Mouse (Mus musculus): ENCODE results near the gene Maged1. TPM values are rescaled to one million over a fixed set of nuclear protein-coding genes. Genes with fewer than 3 reads are reported as not detected.

Gene Maged1
- polyA plus RNA-seq (2015; fragmentation: Nextera tagmentation; extraction: Ambion mirVana), result 722 and 733 TPM in 2 replicates

DNA sequence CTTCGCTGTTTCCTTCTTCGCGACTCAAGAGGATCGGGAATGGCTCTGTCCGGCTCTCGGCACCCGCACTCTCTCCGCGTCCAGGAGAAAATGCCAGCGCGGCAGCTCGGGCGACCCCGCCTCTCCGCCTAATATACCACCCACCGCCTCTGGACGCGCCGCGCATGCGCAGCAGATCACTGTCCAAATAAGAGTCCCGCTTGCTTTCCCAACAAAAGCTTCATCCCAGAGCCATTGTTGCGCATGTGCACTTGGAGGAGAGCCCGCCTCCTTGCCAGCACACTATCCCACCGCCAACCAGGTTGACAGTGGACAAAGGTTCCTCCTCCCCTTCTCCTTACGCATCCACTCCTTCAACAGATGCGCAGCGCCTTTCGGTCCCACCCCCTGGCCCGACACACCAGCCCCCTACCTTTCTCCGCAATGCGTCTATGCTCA, at the start of gene Maged1:
Gene Maged1 (minus strand): TSS at position 226 of the 438 bp plus-strand sequence.
- Histone ChIP-seq H3K27ac (peak within 1 kb of the TSS; percentile 91), H3K4me2 (peak within 1 kb of the TSS; percentile 41), H3K27me3 (peaks cover 13% of the 10 kb centered on the region; the same call in 1 of the 2 replicates), H3K9ac (peak within 1 kb of the TSS; percentile 56), H3K4me3 (peak within 1 kb of the TSS; percentile 54), H3K9me3 (no peaks in the 10 kb centered on the region), H3K4me1 (peaks cover 13% of the 10 kb centered on the region), H3K36me3 (peaks cover 18% of the 10 kb centered on the region)
- ATAC-seq (ENCODE audit: insufficient number of reproducible peaks, low FRiP score, low TSS enrichment, low read depth), result peak; percentile 93
- WGBS, result 19% methylated on average over 32 of the region's 32 CpGs

GRCm38 (mm10) chrX:94580251-94580650, 38.3 kb upstream of the Maged1 start:
- no peak overlapping the region for H3K9ac ChIP-seq
- no peaks in the 10 kb centered on the region for H3K9me3 ChIP-seq
- no peak for ATAC-seq (ENCODE audit: insufficient number of reproducible peaks, low FRiP score, low TSS enrichment, low read depth)
- no peak overlapping the region for H3K4me3 ChIP-seq
- H3K4me2 ChIP-seq, result no peak overlapping the region
- H3K27ac ChIP-seq, result no peak overlapping the region
- peaks cover 2% of the 10 kb centered on the region; the same call in 1 of the 2 replicates for H3K27me3 ChIP-seq
- H3K36me3 ChIP-seq, result no peaks in the 10 kb centered on the region
- WGBS, result 86% methylated on average over 1 of the region's 1 CpGs
- no peaks in the 10 kb centered on the region for H3K4me1 ChIP-seq

DNA sequence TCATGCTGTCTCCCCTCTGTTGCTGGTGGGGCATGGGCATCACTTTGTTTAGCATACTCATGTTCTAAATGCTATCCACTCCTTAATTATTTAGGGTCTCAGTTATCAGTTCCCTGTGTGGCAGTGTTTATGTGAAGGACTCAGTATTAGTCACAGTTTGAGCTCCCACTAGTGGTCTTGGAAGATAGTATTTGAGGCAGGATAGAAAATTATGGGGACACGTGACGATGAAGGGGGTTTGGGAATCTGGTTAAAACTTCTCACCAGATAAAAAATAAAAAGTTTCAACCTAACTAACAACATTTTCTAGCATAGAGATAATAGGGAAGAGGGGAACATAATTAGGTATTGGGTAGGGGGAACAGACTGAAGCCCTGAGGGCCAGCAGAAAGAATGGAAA, 22.8 kb upstream of the Maged1 start:
- H3K9me3 ChIP-seq, result no peaks in the 10 kb centered on the region
- H3K27ac ChIP-seq, result no peak overlapping the region
- H3K9ac ChIP-seq, result no peak overlapping the region
- whole genome bisulfite sequencing, result 67% methylated on average over 2 of the region's 2 CpGs
- H3K4me1 ChIP-seq, result no peaks in the 10 kb centered on the region
- H3K36me3 ChIP-seq, result no peaks in the 10 kb centered on the region
- no peak overlapping the region for H3K4me3 ChIP-seq
- ATAC-seq (ENCODE audit: insufficient number of reproducible peaks, low FRiP score, low TSS enrichment, low read depth), result no peak
- no peaks in the 10 kb centered on the region for H3K27me3 ChIP-seq
- H3K4me2 ChIP-seq, result no peak overlapping the region

DNA sequence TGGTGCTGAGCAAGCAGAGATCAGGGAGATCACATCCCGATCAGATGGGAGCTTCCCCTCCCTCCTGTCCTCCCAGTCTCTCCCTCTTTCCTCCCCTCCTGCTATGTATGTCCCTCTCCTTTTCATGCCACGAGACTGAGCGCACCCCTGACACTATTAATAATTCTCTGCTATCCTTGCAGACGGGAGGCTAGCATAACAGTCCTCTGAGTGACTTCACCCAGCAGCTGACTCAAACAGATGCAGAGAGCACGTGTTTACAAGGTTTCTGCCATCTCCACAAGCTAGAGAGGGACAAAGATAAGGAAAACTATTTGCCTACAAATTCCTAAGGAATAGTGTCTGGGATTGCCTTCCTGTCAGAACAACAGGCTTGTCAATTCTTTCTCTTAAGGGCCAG, 20.4 kb upstream of the Maged1 start:
- Histone ChIP-seq H3K27me3 (no peaks in the 10 kb centered on the region), H3K4me1 (no peaks in the 10 kb centered on the region), H3K27ac (no peak overlapping the region), H3K4me3 (no peak overlapping the region), H3K9ac (no peak overlapping the region), H3K4me2 (no peak overlapping the region), H3K9me3 (no peaks in the 10 kb centered on the region), H3K36me3 (no peaks in the 10 kb centered on the region)
- no peak for ATAC-seq (ENCODE audit: insufficient number of reproducible peaks, low FRiP score, low TSS enrichment, low read depth)
- 35% methylated on average over 5 of the region's 5 CpGs for WGBS

GRCm38 (mm10) chrX:94548227-94548626, 6.3 kb upstream of the Maged1 start:
- no peak overlapping the region for H3K4me3 ChIP-seq
- no peaks in the 10 kb centered on the region for H3K36me3 ChIP-seq
- ATAC-seq (ENCODE audit: insufficient number of reproducible peaks, low FRiP score, low TSS enrichment, low read depth), result no peak
- 53% methylated on average over 3 of the region's 3 CpGs for WGBS
- H3K4me1 ChIP-seq, result no peaks in the 10 kb centered on the region
- no peak overlapping the region for H3K9ac ChIP-seq
- H3K9me3 ChIP-seq, result no peaks in the 10 kb centered on the region
- no peak overlapping the region for H3K27ac ChIP-seq
- peaks cover 6% of the 10 kb centered on the region; the same call in 1 of the 2 replicates for H3K27me3 ChIP-seq
- H3K4me2 ChIP-seq, result no peak overlapping the region

DNA sequence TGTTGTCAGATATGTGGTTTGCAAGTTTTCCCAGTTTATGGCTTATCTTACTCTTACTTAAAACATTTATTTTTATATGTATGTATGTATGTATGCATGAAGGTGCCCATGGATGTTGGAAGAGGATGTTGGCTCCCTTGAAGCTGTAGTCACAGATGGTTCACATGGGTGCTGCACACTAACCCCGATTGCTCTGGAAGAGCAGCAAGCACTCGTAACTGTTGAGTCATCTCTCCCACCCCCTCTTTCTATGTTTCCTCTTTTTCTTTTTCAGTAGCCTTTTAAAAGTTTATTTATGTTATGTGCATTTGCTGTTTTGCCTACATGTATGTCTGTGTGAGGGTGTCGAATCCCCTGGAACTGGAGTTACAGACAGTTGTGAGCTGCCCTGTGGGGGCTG, 4.0 kb upstream of the Maged1 start:
- no peak overlapping the region for H3K4me3 ChIP-seq
- H3K4me2 ChIP-seq, result no peak overlapping the region
- 81% methylated on average over 3 of the region's 3 CpGs for WGBS
- no peak overlapping the region for H3K27ac ChIP-seq
- H3K4me1 ChIP-seq, result no peaks in the 10 kb centered on the region
- H3K9ac ChIP-seq, result no peak overlapping the region
- H3K36me3 ChIP-seq, result no peaks in the 10 kb centered on the region
- no peaks in the 10 kb centered on the region for H3K9me3 ChIP-seq
- H3K27me3 ChIP-seq, result peaks cover 16% of the 10 kb centered on the region; the same call in 1 of the 2 replicates
- ATAC-seq (ENCODE audit: insufficient number of reproducible peaks, low FRiP score, low TSS enrichment, low read depth), result no peak

DNA sequence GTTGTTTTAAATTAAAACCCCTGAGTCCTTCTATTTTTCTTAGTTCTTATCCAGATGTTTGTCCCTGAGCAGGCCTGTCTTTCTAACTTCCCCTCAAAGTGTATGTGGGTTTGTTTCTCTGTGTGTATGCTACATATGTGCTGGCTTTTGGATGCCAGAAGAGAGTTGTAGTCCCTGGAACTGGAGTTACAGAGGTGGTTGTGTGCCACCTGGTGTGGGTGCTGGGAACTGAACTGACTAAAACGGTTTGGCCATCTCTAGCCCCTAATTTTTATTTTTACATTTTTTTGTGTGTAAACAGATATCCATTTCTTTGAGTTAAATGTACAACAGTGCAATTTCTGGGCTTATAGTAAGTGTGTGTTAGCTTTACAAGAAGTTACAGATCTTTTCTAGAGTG, 3.0 kb upstream of the Maged1 start:
- Histone ChIP-seq H3K36me3 (no peaks in the 10 kb centered on the region; the same call in 1 of the 2 replicates), H3K9ac (no peak overlapping the region), H3K27ac (no peak overlapping the region), H3K4me1 (peaks cover 4% of the 10 kb centered on the region), H3K27me3 (peaks cover 18% of the 10 kb centered on the region; the same call in 1 of the 2 replicates), H3K9me3 (no peaks in the 10 kb centered on the region), H3K4me2 (no peak overlapping the region), H3K4me3 (no peak overlapping the region)
- no peak for ATAC-seq (ENCODE audit: insufficient number of reproducible peaks, low FRiP score, low TSS enrichment, low read depth)
- 13% methylated on average over 1 of the region's 1 CpGs for WGBS

GRCm38 (mm10) chrX:94542536-94542935, 593 bp upstream of the Maged1 start:
- Histone ChIP-seq H3K9me3 (no peaks in the 10 kb centered on the region), H3K36me3 (peaks cover 12% of the 10 kb centered on the region; the same call in 1 of the 2 replicates), H3K27ac (peak overlapping the region; percentile 82), H3K4me3 (peak overlapping the region; percentile 54), H3K9ac (no peak overlapping the region), H3K27me3 (peaks cover 18% of the 10 kb centered on the region; the same call in 1 of the 2 replicates), H3K4me2 (peak overlapping the region; percentile 31), H3K4me1 (peaks cover 13% of the 10 kb centered on the region)
- no peak for ATAC-seq (ENCODE audit: insufficient number of reproducible peaks, low FRiP score, low TSS enrichment, low read depth)
- WGBS, result 27% methylated on average over 9 of the region's 9 CpGs

DNA sequence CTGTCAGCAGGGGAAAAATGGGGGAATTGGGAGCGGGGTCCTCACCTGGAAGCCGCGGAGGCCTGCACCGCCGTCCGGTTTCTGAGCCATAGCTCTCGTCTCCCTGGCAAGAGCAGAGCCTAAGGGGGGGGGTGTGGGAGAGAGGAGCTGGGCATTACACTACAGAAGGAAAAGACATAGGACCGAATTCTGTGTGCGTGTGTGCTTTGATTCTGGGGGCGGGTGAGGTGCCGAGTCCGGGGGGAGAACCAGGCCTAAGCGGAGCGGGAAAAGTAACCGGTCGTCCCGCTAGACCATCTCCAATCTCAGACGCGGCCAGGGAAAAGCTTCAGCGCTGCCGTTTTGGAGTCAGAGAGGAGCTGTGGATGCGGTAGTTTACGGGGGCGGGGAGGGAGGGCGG, 737 bp downstream of the Maged1 start:
- peaks cover 12% of the 10 kb centered on the region; the same call in 1 of the 2 replicates for H3K27me3 ChIP-seq
- no peak for ATAC-seq (ENCODE audit: insufficient number of reproducible peaks, low FRiP score, low TSS enrichment, low read depth)

GRCm38 (mm10) chrX:94540341-94541201, 1.4 kb downstream of the Maged1 start:
- H3K4me3 ChIP-seq, result peak overlapping the region; percentile 54
- H3K27me3 ChIP-seq, result peaks cover 12% of the 10 kb centered on the region; the same call in 1 of the 2 replicates
- peak overlapping the region; percentile 56 for H3K9ac ChIP-seq
- 23% methylated on average over 37 of the region's 37 CpGs for WGBS
- H3K4me1 ChIP-seq, result peaks cover 13% of the 10 kb centered on the region
- no peaks in the 10 kb centered on the region for H3K9me3 ChIP-seq
- peak; percentile 43; the same call in 1 of the 2 replicates for ATAC-seq (ENCODE audit: insufficient number of reproducible peaks, low FRiP score, low TSS enrichment, low read depth)
- H3K36me3 ChIP-seq, result peaks cover 29% of the 10 kb centered on the region
- H3K27ac ChIP-seq, result peak overlapping the region; percentile 91
- H3K4me2 ChIP-seq, result peak overlapping the region; percentile 41

More for the DNA sequence above, 737 bp downstream of the Maged1 start:
- H3K9ac ChIP-seq, result peak overlapping the region; percentile 56
- H3K4me1 ChIP-seq, result peaks cover 13% of the 10 kb centered on the region
- H3K4me2 ChIP-seq, result peak overlapping the region; percentile 41
- no peaks in the 10 kb centered on the region for H3K9me3 ChIP-seq
- peak overlapping the region; percentile 91 for H3K27ac ChIP-seq
- H3K4me3 ChIP-seq, result peak overlapping the region; percentile 54
- 17% methylated on average over 25 of the region's 25 CpGs for WGBS
- H3K36me3 ChIP-seq, result peaks cover 24% of the 10 kb centered on the region

- no peak overlapping the region for H3K27ac ChIP-seq
- no peak overlapping the region for H3K4me3 ChIP-seq
- peaks cover 6% of the 10 kb centered on the region; the same call in 1 of the 2 replicates for H3K4me1 ChIP-seq
- 55% methylated on average over 2 of the region's 2 CpGs for WGBS
- no peak for ATAC-seq (ENCODE audit: insufficient number of reproducible peaks, low FRiP score, low TSS enrichment, low read depth)
- H3K27me3 ChIP-seq, result 0 out of 2 replicates have a peak, but pooled peaks cover 5% of the 10 kb centered on the region
- H3K4me2 ChIP-seq, result no peak overlapping the region
- peaks cover 29% of the 10 kb centered on the region for H3K36me3 ChIP-seq
- H3K9ac ChIP-seq, result no peak overlapping the region
- no peaks in the 10 kb centered on the region for H3K9me3 ChIP-seq
These were observed 7.6 kb downstream of the Maged1 start for GRCm38 (mm10) chrX:94534346-94534745.

GRCm38 (mm10) chrX:94530301-94530700, 11.6 kb downstream of the Maged1 start:
- H3K9me3 ChIP-seq, result no peaks in the 10 kb centered on the region
- H3K27me3 ChIP-seq, result 0 out of 2 replicates have a peak, but pooled peaks cover 5% of the 10 kb centered on the region
- no peak overlapping the region for H3K27ac ChIP-seq
- H3K4me2 ChIP-seq, result no peak overlapping the region
- WGBS, result 83% methylated on average over 3 of the region's 3 CpGs
- H3K9ac ChIP-seq, result no peak overlapping the region
- H3K4me3 ChIP-seq, result no peak overlapping the region
- no peak for ATAC-seq (ENCODE audit: insufficient number of reproducible peaks, low FRiP score, low TSS enrichment, low read depth)
- no peaks in the 10 kb centered on the region for H3K4me1 ChIP-seq
- no peaks in the 10 kb centered on the region for H3K36me3 ChIP-seq

Data from limb, embryonic 15.5 days (tissue).